Mouse (Mus musculus): ENCODE measurements around the gene Zfp932. TPM values are rescaled to one million over a fixed set of nuclear protein-coding genes. Genes with fewer than 3 reads are reported as not detected.

The Zfp932 gene
- polyA plus RNA-seq (2015; fragmentation: Nextera tagmentation; extraction: Ambion mirVana), result 15.3 and 16.2 TPM in 2 replicates

GRCm38 (mm10) chr5:109996026-109996937 lies at the start of gene Zfp932:
Zfp932 (plus strand) TSS chr5:109996521.

Other genes with a start within 250 kb of the Zfp932 start
- 7.6 and 9.0 TPM in 2 replicates for gene 4930522L14Rik, start 244.6 kb upstream of the Zfp932 start, polyA plus RNA-seq (2015; fragmentation: Nextera tagmentation; extraction: Ambion mirVana)
- gene Gm15446, start 73.1 kb upstream of the Zfp932 start, polyA plus RNA-seq (2015; fragmentation: Nextera tagmentation; extraction: Ambion mirVana), result 0.42 and 0.61 TPM in 2 replicates
- gene Gm17655, start 76.0 kb downstream of the Zfp932 start, polyA plus RNA-seq (2015; fragmentation: Nextera tagmentation; extraction: Ambion mirVana), result 1.6 and 1.8 TPM in 2 replicates
- 0.41 and 0.61 TPM in 2 replicates for gene Gm35315, start 97.9 kb downstream of the Zfp932 start, polyA plus RNA-seq (2015; fragmentation: Nextera tagmentation; extraction: Ambion mirVana)
- 0.36 and 0.49 TPM in 2 replicates for gene Plcxd1, start 103.4 kb downstream of the Zfp932 start, polyA plus RNA-seq (2015; fragmentation: Nextera tagmentation; extraction: Ambion mirVana)
- 13.4 and 17.1 TPM in 2 replicates for gene Gtpbp6, start 111.7 kb downstream of the Zfp932 start, polyA plus RNA-seq (2015; fragmentation: Nextera tagmentation; extraction: Ambion mirVana)
- gene Zfp605, start 113.6 kb downstream of the Zfp932 start, polyA plus RNA-seq (2015; fragmentation: Nextera tagmentation; extraction: Ambion mirVana), result 2.4 and 3.0 TPM in 2 replicates
- 26.3 and 26.4 TPM in 2 replicates for gene Chfr, start 139.3 kb downstream of the Zfp932 start, polyA plus RNA-seq (2015; fragmentation: Nextera tagmentation; extraction: Ambion mirVana)
- gene Golga3, start 180.2 kb downstream of the Zfp932 start, polyA plus RNA-seq (2015; fragmentation: Nextera tagmentation; extraction: Ambion mirVana), result 7.4 TPM in 2 replicates
- gene Ankle2, start 234.5 kb downstream of the Zfp932 start, polyA plus RNA-seq (2015; fragmentation: Nextera tagmentation; extraction: Ambion mirVana), result 16.2 and 18.0 TPM in 2 replicates